Mouse (Mus musculus) heart, postnatal 0 days (tissue): ENCODE measurements around the gene Gsta2. TPM values are rescaled to one million over a fixed set of nuclear protein-coding genes. Genes with fewer than 3 reads are reported as not detected.
"Not testable (repeated sequence)": the region's sequence is repeated elsewhere in the genome, so short reads cannot be mapped to it uniquely, and the experiment has no call there.

Experiments used
- ATAC-seq: fragments of 200-750 bp; cut with Nextera tagmentation; 2 replicates; pipeline ENCODE4 v1.8.0; 2017; ENCODE audit warnings: low read depth, moderate number of reproducible peaks, moderate library complexity; ENCODE audit not compliant: insufficient read depth
- DNase-seq: peaks from one replicate; pipeline ENCODE4 v3.0.0-alpha.2; 2016; ENCODE audit warnings: low spot score
- H3K27ac ChIP-seq: fragments of 300-500 bp; sonication (generic); 2 replicates; pipeline ENCODE4 v1.5.1; 2014; ENCODE audit warnings: low read depth, mild to moderate bottlenecking
- H3K27me3 ChIP-seq: fragments of 300-500 bp; sonication (generic); 2 replicates; pipeline ENCODE4 v1.6.1; 2014; ENCODE audit warnings: low read length, mixed read lengths; ENCODE audit not compliant: control insufficient read depth, insufficient read depth
- H3K36me3 ChIP-seq: fragments of 300-500 bp; sonication (generic); replicated peaks from 2 replicates; pipeline ENCODE4 v1.6.1; 2014; ENCODE audit warnings: low read length, mixed read lengths; ENCODE audit not compliant: control insufficient read depth, insufficient read depth
- H3K4me1 ChIP-seq: fragments of 300-500 bp; sonication (generic); 2 replicates; pipeline ENCODE4 v1.6.1; 2014; ENCODE audit warnings: antibody characterized with exemption; ENCODE audit not compliant: control insufficient read depth, insufficient read depth
- H3K4me2 ChIP-seq: fragments of 300-500 bp; sonication (generic); 2 replicates; pipeline ENCODE4 v1.6.1; 2014; ENCODE audit warnings: low read depth, mild to moderate bottlenecking, low read length, moderate library complexity
- H3K4me3 ChIP-seq: fragments of 300-500 bp; sonication (generic); 2 replicates; pipeline ENCODE4 v1.5.1; 2014; ENCODE audit warnings: low read depth, low read length
- H3K9ac ChIP-seq: fragments of 300-500 bp; sonication (generic); replicated peaks from 2 replicates; pipeline ENCODE4 v1.6.1; 2014; ENCODE audit warnings: low read depth, low read length, mixed read lengths
- H3K9me3 ChIP-seq: fragments of 300-500 bp; sonication (generic); replicated peaks from 2 replicates; pipeline ENCODE4 v1.6.1; 2016; ENCODE audit warnings: low read length; ENCODE audit not compliant: control insufficient read depth
- WGBS: fragments of 180-500 bp; shearing (Covaris S2); extraction: QIAGEN DNeasy Blood & Tissue Kit; methylation state at CpG from one replicate; pipeline ENCODE4 v1.1.7; 2014; 5-methylcytosine and 5-hydroxymethylcytosine counted together
- polyA plus RNA-seq: library from polyadenylated mRNA; unstranded; fragments of >200 nt; fragmentation: Nextera tagmentation; extraction: Ambion mirVana; gene quantifications from 2 replicates; pipeline ENCODE4 v1.2.1, GENCODE M21; 2015
- total RNA-seq: library from RNA; depleted of rRNA; stranded (reverse); fragments of >200 nt; gene quantifications from 2 replicates; pipeline ENCODE4 v1.2.3, GENCODE M21; 2014; ENCODE audit warnings: low replicate concordance; rRNA removed

Gene Gsta2
- total and polyA plus RNA-seq, 2 experiments from 2014 or later = not detected

- WGBS = 87% methylated on average over 8 of the region's 8 CpGs
- H3K4me2 ChIP-seq, H3K4me3 ChIP-seq, ATAC-seq, H3K9ac ChIP-seq, DNase-seq, H3K36me3 ChIP-seq, H3K4me1 ChIP-seq, H3K27me3 ChIP-seq, H3K9me3 ChIP-seq, H3K27ac ChIP-seq: not testable (repeated sequence)
These were observed 63.1 kb downstream of the Gsta2 start for GRCm38 (mm10) chr9:78292462-78292861.

GRCm38 (mm10) chr9:78289723-78290122, 65.9 kb downstream of the Gsta2 start, which contains the start of gene Gm10639:
TSS of gene Gm10639 (plus strand) at chr9:78289923.
- H3K4me2 ChIP-seq, ATAC-seq, H3K36me3 ChIP-seq, H3K27me3 ChIP-seq, DNase-seq, H3K9ac ChIP-seq, H3K27ac ChIP-seq, H3K4me3 ChIP-seq, H3K4me1 ChIP-seq, H3K9me3 ChIP-seq: not testable (repeated sequence)
- WGBS = 77% methylated on average over 3 of the region's 3 CpGs

GRCm38 (mm10) chr9:78289063-78289462, 66.5 kb downstream of the Gsta2 start:
- not testable (repeated sequence) for DNase-seq, H3K4me2 ChIP-seq, H3K4me1 ChIP-seq, H3K27ac ChIP-seq, H3K27me3 ChIP-seq, H3K36me3 ChIP-seq, H3K9ac ChIP-seq, ATAC-seq, H3K4me3 ChIP-seq, H3K9me3 ChIP-seq
- 20% methylated on average over 1 of the region's 1 CpGs for WGBS

- ATAC-seq, DNase-seq, H3K36me3 ChIP-seq, H3K4me3 ChIP-seq, H3K27ac ChIP-seq, H3K27me3 ChIP-seq, H3K9me3 ChIP-seq, H3K4me2 ChIP-seq, H3K9ac ChIP-seq, H3K4me1 ChIP-seq: not testable (repeated sequence)
- WGBS = 69% methylated on average over 4 of the region's 4 CpGs
These were observed 73.4 kb downstream of the Gsta2 start for GRCm38 (mm10) chr9:78282002-78282711.

Other genes with a start within 250 kb of the Gsta2 start
- gene Fbxo9, start 246.7 kb downstream of the Gsta2 start, total RNA-seq = 67.5 and 102 TPM in 2 replicates
- gene Fbxo9, start 246.7 kb downstream of the Gsta2 start, polyA plus RNA-seq = 57.2 and 60.4 TPM in 2 replicates
- 10.4 and 11.4 TPM in 2 replicates for gene Ick, start 246.6 kb downstream of the Gsta2 start, total RNA-seq
- gene Ick, start 246.6 kb downstream of the Gsta2 start, polyA plus RNA-seq = 13.5 and 13.8 TPM in 2 replicates
- 59.8 and 81.1 TPM in 2 replicates for gene Gsta4, start 173.0 kb downstream of the Gsta2 start, total RNA-seq
- 124 and 134 TPM in 2 replicates for gene Gsta4, start 173.0 kb downstream of the Gsta2 start, polyA plus RNA-seq
- gene Gsta1, start 125.1 kb downstream of the Gsta2 start, total RNA-seq = not detected in 2 replicates
- gene Gsta1, start 125.1 kb downstream of the Gsta2 start, polyA plus RNA-seq = 0.45 TPM in 1 of 2 replicates, not detected in the other
- gene Gm3776, start 98.7 kb downstream of the Gsta2 start, total RNA-seq = 0.42 TPM in 1 of 2 replicates, not detected in the other
- 0.40 TPM in 1 of 2 replicates, not detected in the other for gene Gm3776, start 98.7 kb downstream of the Gsta2 start, polyA plus RNA-seq
- gene Gm10639, start 65.9 kb downstream of the Gsta2 start, total RNA-seq = not detected in 2 replicates
- gene Gm10639, start 65.9 kb downstream of the Gsta2 start, polyA plus RNA-seq = not detected in 2 replicates
- not detected in 2 replicates for gene Omt2a, start 41.0 kb downstream of the Gsta2 start, total RNA-seq
- not detected in 2 replicates for gene Omt2a, start 41.0 kb downstream of the Gsta2 start, polyA plus RNA-seq
- gene Omt2b, start 28.2 kb downstream of the Gsta2 start, total RNA-seq = not detected in 2 replicates
- not detected in 2 replicates for gene Omt2b, start 28.2 kb downstream of the Gsta2 start, polyA plus RNA-seq
- not detected in 2 replicates for gene Dppa5a, start 12.4 kb upstream of the Gsta2 start, total RNA-seq
- not detected in 2 replicates for gene Dppa5a, start 12.4 kb upstream of the Gsta2 start, polyA plus RNA-seq
- 0.11 TPM in 1 of 2 replicates, not detected in the other for gene Ooep, start 22.9 kb upstream of the Gsta2 start, total RNA-seq
- gene Ooep, start 22.9 kb upstream of the Gsta2 start, polyA plus RNA-seq = 0.08 and 0.23 TPM in 2 replicates
- not detected in 2 replicates for gene Ddx43, start 40.0 kb upstream of the Gsta2 start, total RNA-seq
- gene Ddx43, start 40.0 kb upstream of the Gsta2 start, polyA plus RNA-seq = not detected in 2 replicates
- gene Cgas, start 87.4 kb upstream of the Gsta2 start, total RNA-seq = 1.0 and 1.5 TPM in 2 replicates
- 0.82 and 0.83 TPM in 2 replicates for gene Cgas, start 87.4 kb upstream of the Gsta2 start, polyA plus RNA-seq
- 22.4 and 27.3 TPM in 2 replicates for gene Mto1, start 92.4 kb upstream of the Gsta2 start, total RNA-seq
- gene Mto1, start 92.4 kb upstream of the Gsta2 start, polyA plus RNA-seq = 21.8 and 23.3 TPM in 2 replicates
- not detected in 2 replicates for gene Gm17324, start 93.0 kb upstream of the Gsta2 start, total RNA-seq
- 0.63 and 0.74 TPM in 2 replicates for gene Gm17324, start 93.0 kb upstream of the Gsta2 start, polyA plus RNA-seq
- 7,011 and 7,051 TPM in 2 replicates for gene Eef1a1, start 133.4 kb upstream of the Gsta2 start, total RNA-seq
- 2,146 and 2,221 TPM in 2 replicates for gene Eef1a1, start 133.4 kb upstream of the Gsta2 start, polyA plus RNA-seq
- gene Slc17a5, start 232.3 kb upstream of the Gsta2 start, total RNA-seq = 6.3 and 13.4 TPM in 2 replicates
- gene Slc17a5, start 232.3 kb upstream of the Gsta2 start, polyA plus RNA-seq = 7.3 and 8.0 TPM in 2 replicates